Mouse (Mus musculus) neural tube, embryonic 10.5 days (tissue): Measurements from ENCODE around the gene Hist1h1c.
"Not testable (repeated sequence)": the region's sequence is repeated elsewhere in the genome, so short reads cannot be mapped to it uniquely, and the experiment has no call there.

ENCODE experiments used
- DNase-seq: peaks from one replicate; pipeline ENCODE4 v3.0.0-alpha.2; 2017; ENCODE audit warnings: low spot score; ENCODE audit errors: extremely low spot score

Gene Hist1h1c

GRCm38 (mm10) chr13:23760240-23760971, 21.8 kb downstream of the Hist1h1c start:
- no peak for DNase-seq

- DNase-seq, result peak; percentile 99
Observed at GRCm38 (mm10) chr13:23760972-23761864, 22.6 kb downstream of the Hist1h1c start, which contains the start of gene Hist1h4a. Hist1h4a (minus strand) TSS chr13:23761230.

GRCm38 (mm10) chr13:23761871-23762821, 23.5 kb downstream of the Hist1h1c start, which contains the start of gene Hist1h3a:
Hist1h3a (minus strand) TSS chr13:23762386.
- DNase-seq, result peak; percentile 64

- no peak for DNase-seq
Observed at GRCm38 (mm10) chr13:23763242-23763585, 24.6 kb downstream of the Hist1h1c start.

GRCm38 (mm10) chr13:23763586-23764323, 25.1 kb downstream of the Hist1h1c start, which contains the start of gene Hist1h1a:
Hist1h1a (plus strand) TSS chr13:23763666.
- peak; percentile 89 for DNase-seq

GRCm38 (mm10) chr13:23764324-23765171, 25.9 kb downstream of the Hist1h1c start:
- DNase-seq, result no peak

- DNase-seq, result no peak
Observed at GRCm38 (mm10) chr13:23765172-23765513, 26.5 kb downstream of the Hist1h1c start.

- DNase-seq, result no peak
Observed at GRCm38 (mm10) chr13:23766772-23767171, 28.2 kb downstream of the Hist1h1c start.

GRCm38 (mm10) chr13:23768834-23769397, 30.3 kb downstream of the Hist1h1c start:
- no peak for DNase-seq

- DNase-seq, result not testable (repeated sequence)
Observed at GRCm38 (mm10) chr13:23769613-23770012, 31.0 kb downstream of the Hist1h1c start, which contains the start of gene Trim38. Trim38 (plus strand) TSS chr13:23769913.

GRCm38 (mm10) chr13:23772561-23773313, 34.1 kb downstream of the Hist1h1c start:
- DNase-seq, result peak; percentile 54

- DNase-seq, result no peak
Observed at GRCm38 (mm10) chr13:23778339-23778738, 39.7 kb downstream of the Hist1h1c start.

GRCm38 (mm10) chr13:23779025-23779424, 40.4 kb downstream of the Hist1h1c start:
- no peak for DNase-seq
